Mouse (Mus musculus) CD4-positive, CD25-positive, alpha-beta regulatory T cell (primary cell): ENCODE measurements around the gene Cep250. TPM values are rescaled to one million over a fixed set of nuclear protein-coding genes. Genes with fewer than 3 reads are reported as not detected.

ENCODE experiments used
- polyA plus RNA-seq: library from polyadenylated mRNA; unstranded; fragments of 100-300 nt; shearing (Covaris generic); gene quantifications from one replicate; pipeline ENCODE4 v1.2.1, GENCODE M21; 2017

The Cep250 gene
- polyA plus RNA-seq: 31.9 TPM

GRCm38 (mm10) chr2:155956134-155957059 is at the start of gene Cep250:
Gene Cep250 (plus strand): TSS chr2:155956458.

GRCm38 (mm10) chr2:155929531-155930442 is 26.5 kb upstream of the Cep250 start, which contains the start of gene Uqcc1:
Gene Uqcc1 (minus strand): TSS chr2:155930310.

GRCm38 (mm10) chr2:155940681-155941080 is 15.6 kb upstream of the Cep250 start, which contains the start of gene Gm15557:
Gene Gm15557 (plus strand): TSS chr2:155940728.

GRCm38 (mm10) chr2:155945124-155945523 is 11.1 kb upstream of the Cep250 start, which contains the start of gene Gdf5:
Gene Gdf5 (minus strand): TSS chr2:155945367.

GRCm38 (mm10) chr2:156007888-156008532 is 51.8 kb downstream of the Cep250 start, which contains the start of the genes 6430550D23Rik and Ergic3:
Gene 6430550D23Rik (minus strand): TSS chr2:156007977.
Gene Ergic3 (plus strand): TSS chr2:156008045.

Other genes starting within 250 kb of the Cep250 start
- gene Edem2, start 227.0 kb upstream of the Cep250 start, polyA plus RNA-seq: 82.9 TPM
- not detected for gene Gm17581, start 220.6 kb upstream of the Cep250 start, polyA plus RNA-seq
- gene Procr, start 205.3 kb upstream of the Cep250 start, polyA plus RNA-seq: not detected
- gene Mmp24, start 181.1 kb upstream of the Cep250 start, polyA plus RNA-seq: not detected
- 50.2 TPM for gene BC029722, start 137.0 kb upstream of the Cep250 start, polyA plus RNA-seq
- gene Eif6, start 129.5 kb upstream of the Cep250 start, polyA plus RNA-seq: 210 TPM
- not detected for gene Fam83c, start 121.6 kb upstream of the Cep250 start, polyA plus RNA-seq
- gene Uqcc1, start 26.1 kb upstream of the Cep250 start, polyA plus RNA-seq: 40.2 TPM
- gene Gm15557, start 15.7 kb upstream of the Cep250 start, polyA plus RNA-seq: not detected
- not detected for gene Gdf5, start 11.1 kb upstream of the Cep250 start, polyA plus RNA-seq
- gene 6430550D23Rik, start 51.5 kb downstream of the Cep250 start, polyA plus RNA-seq: 1.2 TPM
- gene Ergic3, start 51.6 kb downstream of the Cep250 start, polyA plus RNA-seq: 138 TPM
- not detected for gene Fer1l4, start 96.5 kb downstream of the Cep250 start, polyA plus RNA-seq
- gene Spag4, start 108.7 kb downstream of the Cep250 start, polyA plus RNA-seq: 0.89 TPM
- gene Cpne1, start 155.5 kb downstream of the Cep250 start, polyA plus RNA-seq: 97.6 TPM
- 33.3 TPM for gene Rbm12, start 155.5 kb downstream of the Cep250 start, polyA plus RNA-seq
- gene Gm28036, start 170.6 kb downstream of the Cep250 start, polyA plus RNA-seq: 17.4 TPM
- gene Romo1, start 187.6 kb downstream of the Cep250 start, polyA plus RNA-seq: 164 TPM
- gene Nfs1, start 187.7 kb downstream of the Cep250 start, polyA plus RNA-seq: 54.8 TPM
- gene Rbm39, start 223.8 kb downstream of the Cep250 start, polyA plus RNA-seq: 1,046 TPM
- gene Phf20, start 240.0 kb downstream of the Cep250 start, polyA plus RNA-seq: 69.2 TPM